Mouse (Mus musculus): ENCODE measurements around the gene Gm49387.

DNA sequence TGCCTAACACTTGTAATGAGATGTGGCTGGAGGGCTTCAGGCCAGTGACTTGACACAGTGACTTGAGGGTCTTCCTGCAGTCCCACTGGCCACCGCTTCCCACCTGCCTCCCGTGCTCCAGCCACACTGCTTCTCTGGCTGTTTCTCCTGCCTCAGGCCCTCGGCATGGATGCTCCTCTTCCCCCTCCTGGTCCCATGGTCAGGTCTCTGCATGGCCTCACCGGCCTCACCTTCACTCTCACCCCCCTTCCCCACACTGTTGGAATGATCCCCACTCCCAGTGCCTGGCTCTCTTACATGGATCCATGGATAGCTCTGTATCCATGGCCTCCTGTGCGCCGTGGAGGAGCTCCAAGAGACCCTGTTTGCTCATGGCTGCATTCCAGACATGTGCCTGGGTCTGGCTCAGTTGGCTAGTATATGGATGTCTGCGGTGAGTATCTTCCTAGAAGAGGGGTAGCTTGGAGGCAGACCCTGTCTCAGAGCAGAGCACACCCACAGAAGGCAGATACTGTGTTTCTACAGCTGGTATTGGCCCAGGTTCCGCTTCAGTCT, 17.5 kb upstream of the Gm49387 start:
- TF ChIP-seq CTCF (conservative IDR thresholded peaks at IDR 0.05; ENCODE audit: insufficient read depth, insufficient read length, low read depth, low read length) (no peak), POLR2A (IDR thresholded peaks at IDR 0.05; ENCODE audit: low read depth, low read length) (no peak)
